Mouse (Mus musculus): Measurements from ENCODE around the gene Fgfr2.

Gene Fgfr2

GRCm38 (mm10) chr7:132619549-132619948 lies 503.6 kb downstream of the Fgfr2 start:
- no peak for DNase-seq (ENCODE audit: low read depth, low spot score)

GRCm38 (mm10) chr7:132617021-132617564 lies 506.1 kb downstream of the Fgfr2 start:
- DNase-seq (ENCODE audit: low read depth, low spot score), result no peak

GRCm38 (mm10) chr7:132616391-132616790 lies 506.8 kb downstream of the Fgfr2 start:
- no peak for DNase-seq (ENCODE audit: low read depth, low spot score)

GRCm38 (mm10) chr7:132615346-132615745 lies 507.8 kb downstream of the Fgfr2 start:
- DNase-seq (ENCODE audit: low read depth, low spot score), result no peak

- DNase-seq (ENCODE audit: low read depth, low spot score), result no peak
Measured at GRCm38 (mm10) chr7:132611530-132611929, 511.6 kb downstream of the Fgfr2 start.

- peak; percentile 46 for DNase-seq (ENCODE audit: low read depth, low spot score)
Measured at GRCm38 (mm10) chr7:132610468-132611318, 512.5 kb downstream of the Fgfr2 start, which contains the start of gene Lhpp. Gene Lhpp, plus strand, starts transcription at chr7:132610638.

GRCm38 (mm10) chr7:132608316-132609020 lies 514.7 kb downstream of the Fgfr2 start:
- DNase-seq (ENCODE audit: low read depth, low spot score), result no peak

- no peak for DNase-seq (ENCODE audit: low read depth, low spot score)
Measured at GRCm38 (mm10) chr7:132605689-132606088, 517.5 kb downstream of the Fgfr2 start.

GRCm38 (mm10) chr7:132604720-132605119 lies 518.4 kb downstream of the Fgfr2 start:
- DNase-seq (ENCODE audit: low read depth, low spot score), result no peak

GRCm38 (mm10) chr7:132600926-132601325 lies 522.2 kb downstream of the Fgfr2 start:
- no peak for DNase-seq (ENCODE audit: low read depth, low spot score)

GRCm38 (mm10) chr7:132600026-132600425 lies 523.1 kb downstream of the Fgfr2 start:
- DNase-seq (ENCODE audit: low read depth, low spot score), result no peak

- no peak for DNase-seq (ENCODE audit: low read depth, low spot score)
Measured at GRCm38 (mm10) chr7:132599071-132599975, 523.8 kb downstream of the Fgfr2 start, which contains the start of gene Nkx1-2. Gene Nkx1-2, minus strand, starts transcription at chr7:132599637.

GRCm38 (mm10) chr7:132597251-132598041 lies 525.7 kb downstream of the Fgfr2 start:
- no peak for DNase-seq (ENCODE audit: low read depth, low spot score)

GRCm38 (mm10) chr7:132596557-132597250 lies 526.4 kb downstream of the Fgfr2 start:
- no peak for DNase-seq (ENCODE audit: low read depth, low spot score)

GRCm38 (mm10) chr7:132595787-132596186 lies 527.4 kb downstream of the Fgfr2 start:
- DNase-seq (ENCODE audit: low read depth, low spot score), result no peak

GRCm38 (mm10) chr7:132594325-132594724 lies 528.8 kb downstream of the Fgfr2 start:
- DNase-seq (ENCODE audit: low read depth, low spot score), result no peak

- no peak for DNase-seq (ENCODE audit: low read depth, low spot score)
Measured at GRCm38 (mm10) chr7:132593762-132594161, 529.4 kb downstream of the Fgfr2 start.

GRCm38 (mm10) chr7:132589610-132590009 lies 533.5 kb downstream of the Fgfr2 start:
- no peak for DNase-seq (ENCODE audit: low read depth, low spot score)

GRCm38 (mm10) chr7:132587167-132587566 lies 536.0 kb downstream of the Fgfr2 start:
- no peak for DNase-seq (ENCODE audit: low read depth, low spot score)
